Mouse (Mus musculus): ENCODE data around the gene Arpc5l. TPM values are rescaled to one million over a fixed set of nuclear protein-coding genes. Genes with fewer than 3 reads are reported as not detected.
A peak's percentile ranks its signal among the peaks of the same experiment; 100 is the strongest.

The Arpc5l gene
- polyA plus RNA-seq, 1 experiment from 2014 or later, result 158 TPM

GRCm38 (mm10) chr2:38983456-38983855 lies 21.7 kb upstream of the Arpc5l start:
- ATAC-seq (replicated peaks), result no peak
- H3K4me1 ChIP-seq, result no peaks in the 10 kb centered on the region
- no peak overlapping the region for H3K9ac ChIP-seq (replicated peaks)
- no peaks in the 10 kb centered on the region for H3K36me3 ChIP-seq
- no peak overlapping the region for H3K4me3 ChIP-seq
- no peak overlapping the region for H3K27ac ChIP-seq (replicated peaks)
- no peaks in the 10 kb centered on the region for H3K9me3 ChIP-seq
- 100% methylated on average over 2 of the region's 2 CpGs for WGBS
- H3K27me3 ChIP-seq, result no peaks in the 10 kb centered on the region
- no peak overlapping the region for H3K4me2 ChIP-seq (replicated peaks)

- no peak for ATAC-seq (replicated peaks)
- H3K9ac ChIP-seq (replicated peaks), result no peak overlapping the region
- H3K4me1 ChIP-seq, result no peaks in the 10 kb centered on the region
- H3K36me3 ChIP-seq, result no peaks in the 10 kb centered on the region
- 78% methylated on average over 3 of the region's 3 CpGs for WGBS
- H3K4me3 ChIP-seq, result no peak overlapping the region
- H3K4me2 ChIP-seq (replicated peaks), result no peak overlapping the region
- H3K27ac ChIP-seq (replicated peaks), result no peak overlapping the region
- H3K9me3 ChIP-seq, result no peaks in the 10 kb centered on the region
- no peaks in the 10 kb centered on the region for H3K27me3 ChIP-seq
These were observed 18.6 kb upstream of the Arpc5l start for GRCm38 (mm10) chr2:38986580-38986979.

- no peaks in the 10 kb centered on the region for H3K27me3 ChIP-seq
- H3K4me1 ChIP-seq, result no peaks in the 10 kb centered on the region
- no peak overlapping the region for H3K9ac ChIP-seq (replicated peaks)
- no peak overlapping the region for H3K4me2 ChIP-seq (replicated peaks)
- WGBS, result 73% methylated on average over 1 of the region's 1 CpGs
- H3K9me3 ChIP-seq, result no peaks in the 10 kb centered on the region
- H3K4me3 ChIP-seq, result no peak overlapping the region
- H3K36me3 ChIP-seq, result no peaks in the 10 kb centered on the region
- ATAC-seq (replicated peaks), result no peak
- H3K27ac ChIP-seq (replicated peaks), result no peak overlapping the region
These were observed 17.8 kb upstream of the Arpc5l start for GRCm38 (mm10) chr2:38987371-38987770.

GRCm38 (mm10) chr2:38987803-38988510 lies 17.2 kb upstream of the Arpc5l start:
- no peak overlapping the region for H3K27ac ChIP-seq (replicated peaks)
- H3K4me2 ChIP-seq (replicated peaks), result no peak overlapping the region
- H3K27me3 ChIP-seq, result no peaks in the 10 kb centered on the region
- no peak overlapping the region for H3K4me3 ChIP-seq
- H3K36me3 ChIP-seq, result no peaks in the 10 kb centered on the region
- no peak overlapping the region for H3K9ac ChIP-seq (replicated peaks)
- WGBS, result 87% methylated on average over 6 of the region's 6 CpGs
- no peak for ATAC-seq (replicated peaks)
- H3K9me3 ChIP-seq, result no peaks in the 10 kb centered on the region
- no peaks in the 10 kb centered on the region for H3K4me1 ChIP-seq

GRCm38 (mm10) chr2:38988929-38989328 lies 16.2 kb upstream of the Arpc5l start:
- Histone ChIP-seq H3K9ac (replicated peaks) (no peak overlapping the region), H3K4me3 (no peak overlapping the region), H3K36me3 (no peaks in the 10 kb centered on the region), H3K9me3 (no peaks in the 10 kb centered on the region), H3K4me1 (no peaks in the 10 kb centered on the region), H3K4me2 (replicated peaks) (no peak overlapping the region), H3K27ac (replicated peaks) (no peak overlapping the region), H3K27me3 (no peaks in the 10 kb centered on the region)
- ATAC-seq (replicated peaks), result no peak
- 83% methylated on average over 2 of the region's 2 CpGs for WGBS

- H3K27me3 ChIP-seq, result no peaks in the 10 kb centered on the region
- no peak overlapping the region for H3K4me2 ChIP-seq (replicated peaks)
- ATAC-seq (replicated peaks), result no peak
- no peaks in the 10 kb centered on the region for H3K36me3 ChIP-seq
- H3K4me3 ChIP-seq, result no peak overlapping the region
- H3K27ac ChIP-seq (replicated peaks), result no peak overlapping the region
- no peaks in the 10 kb centered on the region for H3K9me3 ChIP-seq
- 72% methylated on average over 4 of the region's 4 CpGs for WGBS
- no peaks in the 10 kb centered on the region for H3K4me1 ChIP-seq
- no peak overlapping the region for H3K9ac ChIP-seq (replicated peaks)
These were observed 13.1 kb upstream of the Arpc5l start for GRCm38 (mm10) chr2:38992004-38992403.

- no peak overlapping the region for H3K9ac ChIP-seq (replicated peaks)
- no peak overlapping the region for H3K4me2 ChIP-seq (replicated peaks)
- H3K4me3 ChIP-seq, result no peak overlapping the region
- H3K27me3 ChIP-seq, result no peaks in the 10 kb centered on the region
- 30% methylated on average over 4 of the region's 4 CpGs for WGBS
- H3K4me1 ChIP-seq, result 0 out of 2 replicates have a peak, but pooled peaks cover under 1% of the 10 kb centered on the region
- no peak overlapping the region for H3K27ac ChIP-seq (replicated peaks)
- ATAC-seq (replicated peaks), result no peak
- H3K9me3 ChIP-seq, result no peaks in the 10 kb centered on the region
- H3K36me3 ChIP-seq, result no peaks in the 10 kb centered on the region
These were observed 12.7 kb upstream of the Arpc5l start for GRCm38 (mm10) chr2:38992452-38992851.

GRCm38 (mm10) chr2:38997386-38998374 lies 7.5 kb upstream of the Arpc5l start, which contains the start of gene Wdr38:
Wdr38 (plus strand) TSS chr2:38997476.
- no peaks in the 10 kb centered on the region for H3K27me3 ChIP-seq
- WGBS, result 15% methylated on average over 33 of the region's 33 CpGs
- peak within 1 kb of the TSS; percentile 43 for H3K4me3 ChIP-seq
- peak within 1 kb of the TSS; percentile 36 for H3K9ac ChIP-seq (replicated peaks)
- H3K4me2 ChIP-seq (replicated peaks), result peak within 1 kb of the TSS; percentile 48
- H3K4me1 ChIP-seq, result peaks cover 13% of the 10 kb centered on the region
- H3K36me3 ChIP-seq, result peaks cover 31% of the 10 kb centered on the region
- ATAC-seq (replicated peaks), result peak; percentile 94
- H3K27ac ChIP-seq (replicated peaks), result no peak within 1 kb of the TSS
- H3K9me3 ChIP-seq, result no peaks in the 10 kb centered on the region

GRCm38 (mm10) chr2:38999381-38999780 lies 5.8 kb upstream of the Arpc5l start:
- ATAC-seq (replicated peaks), result no peak
- 64% methylated on average over 4 of the region's 4 CpGs for WGBS
- no peak overlapping the region for H3K9ac ChIP-seq (replicated peaks)
- peaks cover 29% of the 10 kb centered on the region for H3K4me1 ChIP-seq
- H3K9me3 ChIP-seq, result no peaks in the 10 kb centered on the region
- no peaks in the 10 kb centered on the region for H3K27me3 ChIP-seq
- peaks cover 40% of the 10 kb centered on the region for H3K36me3 ChIP-seq
- H3K4me2 ChIP-seq (replicated peaks), result no peak overlapping the region
- H3K27ac ChIP-seq (replicated peaks), result no peak overlapping the region
- no peak overlapping the region for H3K4me3 ChIP-seq

- Histone ChIP-seq H3K27me3 (no peaks in the 10 kb centered on the region), H3K9ac (replicated peaks) (no peak overlapping the region), H3K36me3 (peaks cover 40% of the 10 kb centered on the region), H3K4me3 (no peak overlapping the region), H3K9me3 (no peaks in the 10 kb centered on the region), H3K4me2 (replicated peaks) (no peak overlapping the region), H3K4me1 (peaks cover 29% of the 10 kb centered on the region), H3K27ac (replicated peaks) (no peak overlapping the region)
- ATAC-seq (replicated peaks), result no peak
- WGBS, result 69% methylated on average over 8 of the region's 8 CpGs
These were observed 5.1 kb upstream of the Arpc5l start for GRCm38 (mm10) chr2:38999910-39000586.

- Histone ChIP-seq H3K4me3 (no peak overlapping the region), H3K27me3 (no peaks in the 10 kb centered on the region), H3K9ac (replicated peaks) (no peak overlapping the region), H3K9me3 (no peaks in the 10 kb centered on the region), H3K27ac (replicated peaks) (no peak overlapping the region), H3K4me2 (replicated peaks) (no peak overlapping the region), H3K4me1 (peaks cover 29% of the 10 kb centered on the region), H3K36me3 (peaks cover 40% of the 10 kb centered on the region)
- 86% methylated on average over 4 of the region's 4 CpGs for WGBS
- ATAC-seq (replicated peaks), result no peak
These were observed 4.6 kb upstream of the Arpc5l start for GRCm38 (mm10) chr2:39000587-39000919.

- H3K27ac ChIP-seq (replicated peaks), result no peak overlapping the region
- peaks cover 42% of the 10 kb centered on the region for H3K4me1 ChIP-seq
- H3K9ac ChIP-seq (replicated peaks), result no peak overlapping the region
- no peak overlapping the region for H3K4me2 ChIP-seq (replicated peaks)
- ATAC-seq (replicated peaks), result no peak
- no peaks in the 10 kb centered on the region for H3K9me3 ChIP-seq
- H3K4me3 ChIP-seq, result no peak overlapping the region
- 85% methylated on average over 3 of the region's 3 CpGs for WGBS
- no peaks in the 10 kb centered on the region for H3K27me3 ChIP-seq
- H3K36me3 ChIP-seq, result peaks cover 40% of the 10 kb centered on the region
These were observed 3.3 kb upstream of the Arpc5l start for GRCm38 (mm10) chr2:39001866-39002265.
